Mouse (Mus musculus) adrenal gland, postnatal 25 days (tissue): ENCODE measurements around the gene Gm9780. TPM values are rescaled to one million over a fixed set of nuclear protein-coding genes. Genes with fewer than 3 reads are reported as not detected.
"Not testable (repeated sequence)": the region's sequence is repeated elsewhere in the genome, so short reads cannot be mapped to it uniquely, and the experiment has no call there.

Experiments
- DNase-seq: peaks from one replicate; pipeline ENCODE4 v3.0.0; 2021; ENCODE audit warnings: mixed read lengths
- long read RNA-seq: library from polyadenylated mRNA; stranded (forward); transcript quantifications from one replicate; pipeline ENCODE4 v2.0.0, GENCODE M21; 2021
- total RNA-seq: library from RNA; stranded (reverse); gene quantifications from 2 replicates; pipeline ENCODE4 v1.2.3, GENCODE M21; 2021

Gm9780 gene
- total RNA-seq: 6.6 and 6.7 TPM in 2 replicates
- long read RNA-seq, transcript Gm9780-202 (4 exons, 1,394 nt): major isoform, 9 of 9 reads
- long read RNA-seq, partial matches to known transcripts: 0 of 9 reads
- long read RNA-seq, other reads (novel, unspliced or antisense): 0 of 9 reads

- DNase-seq: not testable (repeated sequence)
Observed at GRCm38 (mm10) chr14:26042611-26043010, at the start of gene Gm9780. TSS of gene Gm9780 (minus strand) at chr14:26042711.

GRCm38 (mm10) chr14:26081997-26082396, 39.5 kb upstream of the Gm9780 start, which contains the start of gene Cphx3:
TSS of gene Cphx3 (plus strand) at chr14:26082297.
- not testable (repeated sequence) for DNase-seq

- DNase-seq: not testable (repeated sequence)
Observed at GRCm38 (mm10) chr14:26081216-26081615, 38.7 kb upstream of the Gm9780 start, which contains the start of gene Cphx2. TSS of gene Cphx2 (plus strand) at chr14:26081516.

- not testable (repeated sequence) for DNase-seq
Observed at GRCm38 (mm10) chr14:26076620-26077390, 34.3 kb upstream of the Gm9780 start.

GRCm38 (mm10) chr14:26067325-26067633, 24.8 kb upstream of the Gm9780 start, which contains the start of gene Tmem254c:
TSS of gene Tmem254c (minus strand) at chr14:26067355.
- DNase-seq: not testable (repeated sequence)

GRCm38 (mm10) chr14:26066574-26067324, 24.2 kb upstream of the Gm9780 start:
- DNase-seq: not testable (repeated sequence)

GRCm38 (mm10) chr14:26059362-26059761, 16.9 kb upstream of the Gm9780 start:
- DNase-seq: not testable (repeated sequence)

GRCm38 (mm10) chr14:26058184-26058583, 15.7 kb upstream of the Gm9780 start:
- DNase-seq: not testable (repeated sequence)

GRCm38 (mm10) chr14:26048767-26049166, 6.3 kb upstream of the Gm9780 start:
- DNase-seq: not testable (repeated sequence)

GRCm38 (mm10) chr14:26047026-26047425, 4.5 kb upstream of the Gm9780 start:
- not testable (repeated sequence) for DNase-seq

- DNase-seq: not testable (repeated sequence)
Observed at GRCm38 (mm10) chr14:26045007-26045406, 2.5 kb upstream of the Gm9780 start.

- DNase-seq: not testable (repeated sequence)
Observed at GRCm38 (mm10) chr14:26035439-26035838, 7.1 kb downstream of the Gm9780 start.

- DNase-seq: not testable (repeated sequence)
Observed at GRCm38 (mm10) chr14:26034364-26034763, 8.1 kb downstream of the Gm9780 start.

GRCm38 (mm10) chr14:26025653-26026052, 16.9 kb downstream of the Gm9780 start:
- DNase-seq: not testable (repeated sequence)

- DNase-seq: not testable (repeated sequence)
Observed at GRCm38 (mm10) chr14:26022831-26023230, 19.7 kb downstream of the Gm9780 start.

- not testable (repeated sequence) for DNase-seq
Observed at GRCm38 (mm10) chr14:26021555-26021954, 21.0 kb downstream of the Gm9780 start.

- not testable (repeated sequence) for DNase-seq
Observed at GRCm38 (mm10) chr14:26016414-26016813, 26.1 kb downstream of the Gm9780 start.

GRCm38 (mm10) chr14:26007462-26007861, 35.0 kb downstream of the Gm9780 start:
- not testable (repeated sequence) for DNase-seq

- DNase-seq: peak; percentile 2
Observed at GRCm38 (mm10) chr14:25981880-25982279, 60.6 kb downstream of the Gm9780 start.

GRCm38 (mm10) chr14:25979242-25979941, 63.1 kb downstream of the Gm9780 start:
- DNase-seq: not testable (repeated sequence)

- DNase-seq: not testable (repeated sequence)
Observed at GRCm38 (mm10) chr14:25978371-25979241, 63.9 kb downstream of the Gm9780 start, which contains the start of gene Duxbl1. TSS of gene Duxbl1 (plus strand) at chr14:25978577.
